15 mouse cellular contexts compared by ENCODE assay signal in the genomic region with DNA sequence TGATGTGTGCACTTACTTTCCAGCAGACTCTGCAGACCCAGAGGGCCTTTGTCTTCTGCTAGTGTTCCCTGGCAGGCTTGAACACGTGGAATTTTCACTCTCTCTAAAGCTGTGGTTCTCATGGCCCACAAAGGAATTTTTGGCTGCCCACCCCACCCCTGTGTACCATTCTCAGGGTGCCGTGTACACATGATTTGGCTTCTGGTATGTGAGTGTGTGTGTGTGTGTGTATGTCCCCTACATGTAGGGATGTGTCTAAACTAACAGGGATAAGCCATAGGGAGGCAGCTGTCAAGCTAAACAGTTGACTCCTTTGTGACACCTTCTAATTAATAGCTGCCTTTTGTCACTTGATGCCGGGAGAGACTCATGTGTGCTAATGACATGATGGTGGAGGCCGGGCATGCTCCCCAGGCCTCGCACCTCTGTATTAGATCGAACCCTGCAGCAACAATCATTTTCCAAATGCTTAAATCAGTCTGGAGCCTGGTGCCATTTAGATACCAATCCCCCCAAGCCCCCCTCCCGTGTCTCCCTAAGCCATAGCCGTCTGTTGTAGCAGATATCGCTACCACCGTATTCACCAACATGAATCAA. TPM values are rescaled to one million over a fixed set of nuclear protein-coding genes. Genes with fewer than 3 reads are reported as not detected.
DNase-seq lines count a peak whose midpoint lies in the region; ATAC-seq lines count a peak whose summit lies in the region.
"Had no signal": no experiment of that assay in that cellular context is flagged by ENCODE, and none has a peak within 500 bp of the region (broad histone marks: within the 10 kb centered on the region; RNA-seq: fewer than 3 reads in every experiment).

No protein-coding gene starts in this region.

- no peaks in the 10 kb centered on the region for H3K9me3 ChIP-seq in forebrain, embryonic 16.5 days (ENCODE audit: control insufficient read depth, low read length)
- H3K9me3 ChIP-seq: heart, embryonic 15.5 days; liver, embryonic 15.5 days had no signal

- no peak overlapping the region for H3K4me2 ChIP-seq in forebrain, embryonic 16.5 days (ENCODE audit: low read length)
- H3K4me2 ChIP-seq: heart, embryonic 15.5 days; liver, embryonic 15.5 days had no signal

- peak overlapping the region; percentile 29 for H3K27ac ChIP-seq in forebrain, embryonic 16.5 days (ENCODE audit: low read length)
- H3K27ac ChIP-seq: heart, embryonic 15.5 days; liver, embryonic 15.5 days; macrophage had no signal

- no peak overlapping the region for H3K4me3 ChIP-seq in forebrain, embryonic 16.5 days (replicated peaks; ENCODE audit: low read length)
- H3K4me3 ChIP-seq: heart, embryonic 15.5 days; liver, embryonic 15.5 days had no signal

- H3K27me3 ChIP-seq in forebrain, embryonic 16.5 days (replicated peaks; ENCODE audit: control insufficient read depth, insufficient read depth, low read length) = no peaks in the 10 kb centered on the region
- H3K27me3 ChIP-seq: heart, embryonic 15.5 days; liver, embryonic 15.5 days had no signal

- H3K9ac ChIP-seq in forebrain, embryonic 16.5 days (replicated peaks; ENCODE audit: low read depth, low read length) = no peak overlapping the region
- H3K9ac ChIP-seq: heart, embryonic 15.5 days; liver, embryonic 15.5 days had no signal

- WGBS in forebrain, embryonic 16.5 days = 15% methylated on average over 10 of the region's 10 CpGs

- peak; percentile 83 for ATAC-seq in forebrain, embryonic 16.5 days

- peaks cover 15% of the 10 kb centered on the region for H3K4me1 ChIP-seq in forebrain, embryonic 16.5 days (replicated peaks; ENCODE audit: control insufficient read depth, insufficient read depth, low read length)
- H3K4me1 ChIP-seq: heart, embryonic 15.5 days; liver, embryonic 15.5 days had no signal

- peak; percentile 26 for DNase-seq in embryo, embryonic 11 days
- DNase-seq in embryo, embryonic 10 days (ENCODE audit: low spot score) = no peak
- DNase-seq in mesoderm, embryonic 11.5 days (ENCODE audit: low read depth, low spot score) = peak; percentile 55
- peak; percentile 47 for DNase-seq in retina, embryonic 14.5 days (ENCODE audit: low spot score)
- DNase-seq in spleen, adult 18-20 months = no peak
- DNase-seq in heart, adult 18-20 months = no peak
- no peak for DNase-seq in thymus, adult 18-20 months
- DNase-seq: adrenal gland, postnatal 25 days; gastrocnemius, postnatal 25 days had no signal

- no peaks in the 10 kb centered on the region for H3K36me3 ChIP-seq in forebrain, embryonic 16.5 days (ENCODE audit: control insufficient read depth, insufficient read depth)
- H3K36me3 ChIP-seq: heart, embryonic 15.5 days; liver, embryonic 15.5 days had no signal

RNA-seq across cellular contexts. Expression of gene Glp1r, which starts 41.5 kb away (rescaled TPM):
- 0.04 and 0.23 TPM in 2 replicates for polyA plus RNA-seq in forebrain, embryonic 16.5 days (2015; fragmentation: Nextera tagmentation; extraction: Ambion mirVana)
- total RNA-seq in heart, adult 18-20 months (2021) = under 1 TPM; 0.12 to 0.41 TPM
- total RNA-seq: gastrocnemius, postnatal 25 days; neutrophil, adult 5-6 weeks had no signal
- polyA plus RNA-seq: limb, embryonic 11.5 days; liver, embryonic 15.5 days; macrophage had no signal

Comparison
In these comparisons a context has a peak if more than half of its experiments do, and no peak if none do; other contexts are left out.
1. DNase-seq: peak in embryo, embryonic 11 days (single experiment), mesoderm, embryonic 11.5 days (single experiment) and retina, embryonic 14.5 days (single experiment); none in embryo, embryonic 10 days (single experiment), spleen, adult 18-20 months (0 of 2), heart, adult 18-20 months (0 of 2) and thymus, adult 18-20 months (0 of 2).